Mouse (Mus musculus) ES-E14 (cell line): Measurements from ENCODE around the gene Rita1.

Source experiments
- CHD2 ChIP-seq: IDR thresholded peaks from 2 replicates; pipeline ENCODE4 v1.6.1; 2014; ENCODE audit warnings: mild to moderate bottlenecking, low read depth, low read length, inconsistent platforms
- HCFC1 ChIP-seq: IDR thresholded peaks from 2 replicates; pipeline ENCODE4 v1.6.1; 2012; ENCODE audit warnings: low read length, inconsistent platforms, borderline replicate concordance; ENCODE audit not compliant: insufficient read depth
- MAFK ChIP-seq: IDR thresholded peaks from 2 replicates; pipeline ENCODE4 v1.6.1; 2014; ENCODE audit warnings: mild to moderate bottlenecking, low read depth, low read length, inconsistent platforms; ENCODE audit not compliant: insufficient read depth
- ZC3H11A ChIP-seq: IDR thresholded peaks from 2 replicates; pipeline ENCODE4 v1.6.1; 2012; ENCODE audit warnings: low read depth, mild to moderate bottlenecking, inconsistent platforms, low read length, borderline replicate concordance
- ZNF384 ChIP-seq: IDR thresholded peaks from 2 replicates; pipeline ENCODE4 v1.6.1; 2012; ENCODE audit warnings: low read depth, low read length, inconsistent platforms

DNA sequence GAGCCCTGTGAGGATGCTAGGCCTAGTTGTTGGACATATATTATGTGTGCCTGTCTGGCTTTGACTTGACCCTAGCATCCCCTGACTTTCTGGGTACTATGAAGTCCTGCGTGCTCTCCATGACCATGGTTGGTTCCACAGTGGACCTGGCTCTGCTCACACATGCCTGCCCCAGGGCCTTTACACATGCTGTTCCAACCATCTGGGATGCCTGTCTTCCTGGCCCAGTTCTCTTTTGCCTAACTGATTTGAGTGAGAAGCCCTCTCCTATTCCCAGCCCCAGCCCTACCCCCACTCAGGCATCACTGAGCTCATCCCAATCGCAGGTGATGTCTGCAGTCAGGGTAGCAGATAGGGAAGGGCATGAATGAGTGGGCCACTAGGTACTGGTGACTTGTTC is 41.5 kb upstream of the Rita1 start:
- no peak for TF ChIP-seq CHD2
- no peak for TF ChIP-seq MAFK
- TF ChIP-seq ZC3H11A = no peak
- TF ChIP-seq ZNF384 = no peak
- no peak for TF ChIP-seq HCFC1
